Mouse (Mus musculus): Measurements from ENCODE around the gene Vsig10l. TPM values are rescaled to one million over a fixed set of nuclear protein-coding genes. Genes with fewer than 3 reads are reported as not detected.

The Vsig10l gene
- polyA plus RNA-seq (2015; fragmentation: Nextera tagmentation; extraction: Ambion mirVana) = 3.9 and 4.8 TPM in 2 replicates

GRCm38 (mm10) chr7:43462851-43463250 is at the start of gene Vsig10l:
Gene Vsig10l, plus strand, starts transcription at chr7:43463151.
- 59% methylated on average over 4 of the region's 4 CpGs for WGBS
- no peak for ATAC-seq (ENCODE audit: low FRiP score, low read depth)

GRCm38 (mm10) chr7:43417298-43417697 is 45.7 kb upstream of the Vsig10l start:
- no peak overlapping the region for H3K9ac ChIP-seq
- H3K4me1 ChIP-seq = no peaks in the 10 kb centered on the region
- H3K4me2 ChIP-seq (replicated peaks) = no peak overlapping the region
- H3K27me3 ChIP-seq = no peaks in the 10 kb centered on the region
- H3K27ac ChIP-seq = no peak overlapping the region
- 0 out of 2 replicates have a peak, but pooled peaks cover 5% of the 10 kb centered on the region for H3K9me3 ChIP-seq
- 86% methylated on average over 10 of the region's 10 CpGs for WGBS
- no peaks in the 10 kb centered on the region for H3K36me3 ChIP-seq
- no peak for ATAC-seq (ENCODE audit: low FRiP score, low read depth)
- no peak overlapping the region for H3K4me3 ChIP-seq

More at GRCm38 (mm10) chr7:43462851-43463250, at the start of gene Vsig10l:
- H3K4me3 ChIP-seq = no peak within 1 kb of the TSS
- H3K9me3 ChIP-seq = no peaks in the 10 kb centered on the region
- H3K4me2 ChIP-seq (replicated peaks) = no peak within 1 kb of the TSS
- no peak within 1 kb of the TSS; the same call in 1 of the 2 replicates for H3K9ac ChIP-seq
- peaks cover 34% of the 10 kb centered on the region for H3K27me3 ChIP-seq
- no peak within 1 kb of the TSS for H3K27ac ChIP-seq
- peaks cover 3% of the 10 kb centered on the region for H3K36me3 ChIP-seq
- H3K4me1 ChIP-seq = peaks cover 8% of the 10 kb centered on the region

GRCm38 (mm10) chr7:43422995-43423617 is 39.8 kb upstream of the Vsig10l start:
- no peak overlapping the region for H3K9ac ChIP-seq

GRCm38 (mm10) chr7:43423991-43424625 is 38.8 kb upstream of the Vsig10l start:
- Histone ChIP-seq H3K4me1 (no peaks in the 10 kb centered on the region), H3K27me3 (no peaks in the 10 kb centered on the region), H3K27ac (no peak overlapping the region), H3K4me3 (no peak overlapping the region), H3K36me3 (no peaks in the 10 kb centered on the region), H3K4me2 (replicated peaks) (no peak overlapping the region), H3K9me3 (no peaks in the 10 kb centered on the region), H3K9ac (no peak overlapping the region)
- no peak for ATAC-seq (ENCODE audit: low FRiP score, low read depth)
- WGBS = 67% methylated on average over 3 of the region's 3 CpGs

More at GRCm38 (mm10) chr7:43422995-43423617, 39.8 kb upstream of the Vsig10l start:
- H3K9me3 ChIP-seq = no peaks in the 10 kb centered on the region
- no peak overlapping the region for H3K27ac ChIP-seq
- no peaks in the 10 kb centered on the region for H3K27me3 ChIP-seq
- 9% methylated on average over 11 of the region's 11 CpGs for WGBS
- no peak overlapping the region for H3K4me3 ChIP-seq
- H3K4me2 ChIP-seq (replicated peaks) = peak overlapping the region; percentile 30; the same call in 1 of the 2 replicates
- H3K36me3 ChIP-seq = no peaks in the 10 kb centered on the region
- no peaks in the 10 kb centered on the region for H3K4me1 ChIP-seq
- ATAC-seq (ENCODE audit: low FRiP score, low read depth) = peak; percentile 85

- 81% methylated on average over 8 of the region's 8 CpGs for WGBS
- Histone ChIP-seq H3K9ac (no peak within 1 kb of the TSS), H3K4me1 (no peaks in the 10 kb centered on the region), H3K4me2 (replicated peaks) (no peak within 1 kb of the TSS), H3K36me3 (no peaks in the 10 kb centered on the region), H3K9me3 (no peaks in the 10 kb centered on the region), H3K27ac (no peak within 1 kb of the TSS), H3K4me3 (no peak within 1 kb of the TSS), H3K27me3 (no peaks in the 10 kb centered on the region)
- ATAC-seq (ENCODE audit: low FRiP score, low read depth) = no peak
These were observed 35.5 kb upstream of the Vsig10l start, which contains the start of gene Lim2 for GRCm38 (mm10) chr7:43427406-43427805. Gene Lim2, plus strand, starts transcription at chr7:43427670.

GRCm38 (mm10) chr7:43429500-43429899 is 33.5 kb upstream of the Vsig10l start:
- no peaks in the 10 kb centered on the region for H3K9me3 ChIP-seq
- H3K27me3 ChIP-seq = no peaks in the 10 kb centered on the region
- H3K27ac ChIP-seq = no peak overlapping the region
- no peaks in the 10 kb centered on the region for H3K4me1 ChIP-seq
- no peak for ATAC-seq (ENCODE audit: low FRiP score, low read depth)
- H3K4me2 ChIP-seq (replicated peaks) = no peak overlapping the region
- no peak overlapping the region for H3K9ac ChIP-seq
- H3K4me3 ChIP-seq = no peak overlapping the region
- H3K36me3 ChIP-seq = no peaks in the 10 kb centered on the region
- 62% methylated on average over 4 of the region's 4 CpGs for WGBS

GRCm38 (mm10) chr7:43432891-43433290 is 30.1 kb upstream of the Vsig10l start:
- H3K4me3 ChIP-seq = no peak overlapping the region
- no peak for ATAC-seq (ENCODE audit: low FRiP score, low read depth)
- H3K27ac ChIP-seq = no peak overlapping the region
- 68% methylated on average over 4 of the region's 4 CpGs for WGBS
- no peak overlapping the region for H3K9ac ChIP-seq
- no peak overlapping the region for H3K4me2 ChIP-seq (replicated peaks)
- no peaks in the 10 kb centered on the region for H3K9me3 ChIP-seq
- no peaks in the 10 kb centered on the region for H3K27me3 ChIP-seq
- no peaks in the 10 kb centered on the region for H3K36me3 ChIP-seq
- H3K4me1 ChIP-seq = no peaks in the 10 kb centered on the region

- H3K9me3 ChIP-seq = no peaks in the 10 kb centered on the region
- H3K36me3 ChIP-seq = no peaks in the 10 kb centered on the region
- H3K4me2 ChIP-seq (replicated peaks) = no peak overlapping the region
- 92% methylated on average over 5 of the region's 5 CpGs for WGBS
- no peak overlapping the region for H3K4me3 ChIP-seq
- H3K9ac ChIP-seq = no peak overlapping the region
- ATAC-seq (ENCODE audit: low FRiP score, low read depth) = no peak
- H3K27me3 ChIP-seq = 0 out of 2 replicates have a peak, but pooled peaks cover 3% of the 10 kb centered on the region
- no peaks in the 10 kb centered on the region for H3K4me1 ChIP-seq
- H3K27ac ChIP-seq = no peak overlapping the region
These were observed 28.3 kb upstream of the Vsig10l start for GRCm38 (mm10) chr7:43434676-43435075.

- no peak for ATAC-seq (ENCODE audit: low FRiP score, low read depth)
- H3K4me2 ChIP-seq (replicated peaks) = no peak within 1 kb of the TSS
- WGBS = 65% methylated on average over 10 of the region's 10 CpGs
These were observed 26.4 kb upstream of the Vsig10l start, which contains the start of gene Nkg7 for GRCm38 (mm10) chr7:43436341-43437255. Gene Nkg7, plus strand, starts transcription at chr7:43437073.

GRCm38 (mm10) chr7:43438611-43439010 is 24.3 kb upstream of the Vsig10l start:
- H3K4me1 ChIP-seq = peaks cover 9% of the 10 kb centered on the region
- no peak overlapping the region for H3K27ac ChIP-seq
- no peak overlapping the region for H3K4me2 ChIP-seq (replicated peaks)
- H3K4me3 ChIP-seq = no peak overlapping the region
- 0 out of 2 replicates have a peak, but pooled peaks cover 3% of the 10 kb centered on the region for H3K27me3 ChIP-seq
- H3K36me3 ChIP-seq = no peaks in the 10 kb centered on the region
- no peaks in the 10 kb centered on the region for H3K9me3 ChIP-seq
- H3K9ac ChIP-seq = no peak overlapping the region
- 79% methylated on average over 4 of the region's 4 CpGs for WGBS
- ATAC-seq (ENCODE audit: low FRiP score, low read depth) = no peak

More at GRCm38 (mm10) chr7:43436341-43437255, 26.4 kb upstream of the Vsig10l start, which contains the start of gene Nkg7:
- H3K9me3 ChIP-seq = no peaks in the 10 kb centered on the region
- H3K36me3 ChIP-seq = no peaks in the 10 kb centered on the region
- no peak within 1 kb of the TSS for H3K4me3 ChIP-seq
- H3K4me1 ChIP-seq = no peaks in the 10 kb centered on the region
- H3K27me3 ChIP-seq = 0 out of 2 replicates have a peak, but pooled peaks cover 3% of the 10 kb centered on the region
- H3K9ac ChIP-seq = no peak within 1 kb of the TSS
- H3K27ac ChIP-seq = no peak within 1 kb of the TSS

GRCm38 (mm10) chr7:43440482-43440881 is 22.5 kb upstream of the Vsig10l start, which contains the start of gene Cldnd2:
Gene Cldnd2, plus strand, starts transcription at chr7:43440782.
- Histone ChIP-seq H3K27me3 (0 out of 2 replicates have a peak, but pooled peaks cover 3% of the 10 kb centered on the region), H3K4me2 (replicated peaks) (no peak within 1 kb of the TSS), H3K27ac (no peak within 1 kb of the TSS), H3K9me3 (no peaks in the 10 kb centered on the region), H3K9ac (no peak within 1 kb of the TSS), H3K4me3 (no peak within 1 kb of the TSS), H3K36me3 (no peaks in the 10 kb centered on the region), H3K4me1 (peaks cover 19% of the 10 kb centered on the region)
- WGBS = 87% methylated on average over 6 of the region's 6 CpGs
- ATAC-seq (ENCODE audit: low FRiP score, low read depth) = no peak
